Mouse (Mus musculus): ENCODE data around the gene Slamf9. TPM values are rescaled to one million over a fixed set of nuclear protein-coding genes. Genes with fewer than 3 reads are reported as not detected.

Gene Slamf9
- total and polyA plus RNA-seq, 3 experiments, result 0.38 TPM; not detected in 2

- no peak for DNase-seq (ENCODE audit: low read depth, low spot score)
- Histone ChIP-seq H3K36me3 (ENCODE audit: control insufficient read depth in 1 of 2, insufficient read depth in 2 of 2, low read length in 2 of 2) (no peaks in the 10 kb centered on the region), H3K4me1 (ENCODE audit: control insufficient read depth in 1 of 2, insufficient read depth in 2 of 2, low read length in 2 of 2) (peaks cover 0 to 3% of the 10 kb centered on the region in 2 experiments; a peak in 1 of 4 replicates), H3K9ac (ENCODE audit: control insufficient read depth, low read depth, low read length, poor library complexity, severe bottlenecking) (no peak overlapping the region), H3K4me3 (ENCODE audit: control insufficient read depth in 1 of 2, insufficient read depth in 1 of 2, low read depth in 2 of 2, low read length in 2 of 2) (no peak overlapping the region), H3K9me3 (replicated peaks; ENCODE audit: insufficient read depth, low read length) (no peaks in the 10 kb centered on the region), H3K79me2 (ENCODE audit: control insufficient read depth, insufficient read depth, low read length, poor library complexity) (no peaks in the 10 kb centered on the region), H3K27ac (ENCODE audit: control insufficient read depth, low read depth, low read length) (no peak overlapping the region), H3K27me3 (ENCODE audit: control insufficient read depth in 1 of 2, insufficient read depth in 2 of 2, low read length in 2 of 2) (peaks cover 4 to 12% of the 10 kb centered on the region in 2 experiments; a peak in 3 of 4 replicates)
- no peak for TF ChIP-seq MAZ (IDR thresholded peaks at IDR 0.05; ENCODE audit: low read depth, low read length)
- TF ChIP-seq ZKSCAN1 (IDR thresholded peaks at IDR 0.05; ENCODE audit: low read depth, low read length), result no peak
- no peak for TF ChIP-seq RCOR1 (IDR thresholded peaks at IDR 0.05; ENCODE audit: low read depth, low read length)
- no peak for TF ChIP-seq E2F4 (IDR thresholded peaks at IDR 0.05; ENCODE audit: borderline replicate concordance, low read depth, low read length)
- no peak for TF ChIP-seq NELFE (IDR thresholded peaks at IDR 0.05; ENCODE audit: low read depth, low read length)
- no peak for TF ChIP-seq USF1 (IDR thresholded peaks at IDR 0.05; ENCODE audit: low read depth, low read length)
- TF ChIP-seq GATA1 (IDR thresholded peaks at IDR 0.05; ENCODE audit: low read depth, low read length), result no peak
- TF ChIP-seq GABPA (IDR thresholded peaks at IDR 0.05; ENCODE audit: low read depth, low read length), result no peak
- no peak for TF ChIP-seq MYC (IDR thresholded peaks at IDR 0.05; ENCODE audit: low read depth, low read length)
Observed at GRCm38 (mm10) chr1:172486236-172486635, 11.1 kb downstream of the Slamf9 start.

- Histone ChIP-seq H3K27me3 (ENCODE audit: control insufficient read depth in 1 of 2, insufficient read depth in 2 of 2, low read length in 2 of 2) (peaks cover 4 to 12% of the 10 kb centered on the region in 2 experiments; a peak in 3 of 4 replicates), H3K4me3 (ENCODE audit: control insufficient read depth in 1 of 2, insufficient read depth in 1 of 2, low read depth in 2 of 2, low read length in 2 of 2) (no peak overlapping the region), H3K9ac (ENCODE audit: control insufficient read depth, low read depth, low read length, poor library complexity, severe bottlenecking) (no peak overlapping the region), H3K4me1 (ENCODE audit: control insufficient read depth in 1 of 2, insufficient read depth in 2 of 2, low read length in 2 of 2) (peaks cover 0 to 2% of the 10 kb centered on the region in 2 experiments; a peak in 1 of 4 replicates), H3K36me3 (ENCODE audit: control insufficient read depth in 1 of 2, insufficient read depth in 2 of 2, low read length in 2 of 2) (no peaks in the 10 kb centered on the region), H3K9me3 (replicated peaks; ENCODE audit: insufficient read depth, low read length) (no peaks in the 10 kb centered on the region), H3K79me2 (ENCODE audit: control insufficient read depth, insufficient read depth, low read length, poor library complexity) (no peaks in the 10 kb centered on the region), H3K27ac (ENCODE audit: control insufficient read depth, low read depth, low read length) (no peak overlapping the region)
- TF ChIP-seq GATA1 (IDR thresholded peaks at IDR 0.05; ENCODE audit: low read depth, low read length) (no peak), TAL1 (IDR thresholded peaks at IDR 0.05; ENCODE audit: low read length) (no peak), ELF1 (IDR thresholded peaks at IDR 0.05; ENCODE audit: low read depth, low read length) (no peak), NRF1 (IDR thresholded peaks at IDR 0.05; ENCODE audit: insufficient read depth, low read depth, low read length, poor library complexity, severe bottlenecking) (no peak), HCFC1 (IDR thresholded peaks at IDR 0.05; ENCODE audit: low read depth, low read length) (no peak), MAX (IDR thresholded peaks at IDR 0.05; ENCODE audit: low read length) (no peak), EP300 (IDR thresholded peaks at IDR 0.05; ENCODE audit: low read depth in 1 of 2, low read length in 2 of 2) (no peak)
- no peak for DNase-seq (ENCODE audit: low read depth, low spot score)
Observed at GRCm38 (mm10) chr1:172486651-172487050, 11.5 kb downstream of the Slamf9 start.

GRCm38 (mm10) chr1:172487859-172488258 is 12.7 kb downstream of the Slamf9 start:
- peaks cover 4 to 11% of the 10 kb centered on the region in 2 experiments; a peak in 3 of 4 replicates for H3K27me3 ChIP-seq (ENCODE audit: control insufficient read depth in 1 of 2, insufficient read depth in 2 of 2, low read length in 2 of 2)

More at GRCm38 (mm10) chr1:172487859-172488258, 12.7 kb downstream of the Slamf9 start:
- TF ChIP-seq CHD2 (IDR thresholded peaks at IDR 0.05; ENCODE audit: low read length), result no peak
- TF ChIP-seq CTCF (IDR thresholded peaks at IDR 0.05 in 2 of 3, conservative IDR thresholded peaks at IDR 0.05 in 1 of 3; ENCODE audit: control insufficient read depth in 1 of 3, insufficient read depth in 1 of 3, low read depth in 2 of 3, low read length in 3 of 3, poor library complexity in 1 of 3, severe bottlenecking in 1 of 3), result no peak
- no peak for TF ChIP-seq RAD21 (IDR thresholded peaks at IDR 0.05; ENCODE audit: low read depth, low read length)
- TF ChIP-seq ETS1 (IDR thresholded peaks at IDR 0.05; ENCODE audit: low read depth, low read length), result no peak
- no peak for TF ChIP-seq SIN3A (IDR thresholded peaks at IDR 0.05; ENCODE audit: low read length)
- no peak for TF ChIP-seq GATA1 (IDR thresholded peaks at IDR 0.05; ENCODE audit: low read depth, low read length)
- no peak for TF ChIP-seq NRF1 (IDR thresholded peaks at IDR 0.05; ENCODE audit: insufficient read depth, low read depth, low read length, poor library complexity, severe bottlenecking)
- no peak for TF ChIP-seq SMC3 (IDR thresholded peaks at IDR 0.05; ENCODE audit: low read depth, low read length)
- TF ChIP-seq MAFK (IDR thresholded peaks at IDR 0.05; ENCODE audit: borderline replicate concordance, low read depth, low read length), result no peak
- TF ChIP-seq ZMIZ1 (IDR thresholded peaks at IDR 0.05; ENCODE audit: low read depth, low read length), result no peak
- TF ChIP-seq EP300 (IDR thresholded peaks at IDR 0.05; ENCODE audit: low read depth in 1 of 2, low read length in 2 of 2), result no peak
- no peak for TF ChIP-seq TCF12 (IDR thresholded peaks at IDR 0.05; ENCODE audit: low read depth, low read length)
- TF ChIP-seq MYB (IDR thresholded peaks at IDR 0.05; ENCODE audit: low read depth, low read length), result no peak
- TF ChIP-seq MYC (IDR thresholded peaks at IDR 0.05; ENCODE audit: low read depth, low read length), result no peak
- no peak for TF ChIP-seq KAT2A (conservative IDR thresholded peaks at IDR 0.05; ENCODE audit: low read depth, low read length)
- no peak for TF ChIP-seq HCFC1 (IDR thresholded peaks at IDR 0.05; ENCODE audit: low read depth, low read length)
- no peaks in the 10 kb centered on the region for H3K4me1 ChIP-seq (ENCODE audit: control insufficient read depth in 1 of 2, insufficient read depth in 2 of 2, low read length in 2 of 2)
- H3K27ac ChIP-seq (ENCODE audit: control insufficient read depth, low read depth, low read length), result no peak overlapping the region
- no peak for DNase-seq (ENCODE audit: low read depth, low spot score)
- no peak overlapping the region for H3K4me3 ChIP-seq (ENCODE audit: control insufficient read depth in 1 of 2, insufficient read depth in 1 of 2, low read depth in 2 of 2, low read length in 2 of 2)
- no peaks in the 10 kb centered on the region for H3K9me3 ChIP-seq (replicated peaks; ENCODE audit: insufficient read depth, low read length)
- no peak overlapping the region for H3K9ac ChIP-seq (ENCODE audit: control insufficient read depth, low read depth, low read length, poor library complexity, severe bottlenecking)
- H3K36me3 ChIP-seq (ENCODE audit: control insufficient read depth in 1 of 2, insufficient read depth in 2 of 2, low read length in 2 of 2), result no peaks in the 10 kb centered on the region
- H3K79me2 ChIP-seq (ENCODE audit: control insufficient read depth, insufficient read depth, low read length, poor library complexity), result no peaks in the 10 kb centered on the region

All from MEL (cell line).